Mouse (Mus musculus) adipose tissue, adult 10 weeks (tissue): ENCODE results near the gene Tcl1b4. TPM values are rescaled to one million over a fixed set of nuclear protein-coding genes. Genes with fewer than 3 reads are reported as not detected.

Source experiments
- polyA plus RNA-seq: library from polyadenylated mRNA; stranded (reverse); fragments of 350-450 nt; fragmentation: Illumina TruSeq; extraction: RNeasy Lipid Tissue Mini Kit (QIAGEN cat#74804); gene quantifications from one replicate; pipeline ENCODE4 v1.2.3, GENCODE M21; 2014; ENCODE audit warnings: low read depth, low replicate concordance

Tcl1b4 gene
- polyA plus RNA-seq, result not detected

GRCm38 (mm10) chr12:105201657-105202056, at the start of gene Tcl1b4:
Tcl1b4 (plus strand) TSS chr12:105201957.

GRCm38 (mm10) chr12:105159390-105159789, 42.4 kb upstream of the Tcl1b4 start, which contains the start of gene Tcl1b1:
Tcl1b1 (plus strand) TSS chr12:105159690.

GRCm38 (mm10) chr12:105176044-105176443, 25.7 kb upstream of the Tcl1b4 start, which contains the start of gene Tcl1b5:
Tcl1b5 (plus strand) TSS chr12:105176344.

GRCm38 (mm10) chr12:105190743-105191142, 11.0 kb upstream of the Tcl1b4 start, which contains the start of gene Tcl1b3:
Tcl1b3 (plus strand) TSS chr12:105191043.

DNA sequence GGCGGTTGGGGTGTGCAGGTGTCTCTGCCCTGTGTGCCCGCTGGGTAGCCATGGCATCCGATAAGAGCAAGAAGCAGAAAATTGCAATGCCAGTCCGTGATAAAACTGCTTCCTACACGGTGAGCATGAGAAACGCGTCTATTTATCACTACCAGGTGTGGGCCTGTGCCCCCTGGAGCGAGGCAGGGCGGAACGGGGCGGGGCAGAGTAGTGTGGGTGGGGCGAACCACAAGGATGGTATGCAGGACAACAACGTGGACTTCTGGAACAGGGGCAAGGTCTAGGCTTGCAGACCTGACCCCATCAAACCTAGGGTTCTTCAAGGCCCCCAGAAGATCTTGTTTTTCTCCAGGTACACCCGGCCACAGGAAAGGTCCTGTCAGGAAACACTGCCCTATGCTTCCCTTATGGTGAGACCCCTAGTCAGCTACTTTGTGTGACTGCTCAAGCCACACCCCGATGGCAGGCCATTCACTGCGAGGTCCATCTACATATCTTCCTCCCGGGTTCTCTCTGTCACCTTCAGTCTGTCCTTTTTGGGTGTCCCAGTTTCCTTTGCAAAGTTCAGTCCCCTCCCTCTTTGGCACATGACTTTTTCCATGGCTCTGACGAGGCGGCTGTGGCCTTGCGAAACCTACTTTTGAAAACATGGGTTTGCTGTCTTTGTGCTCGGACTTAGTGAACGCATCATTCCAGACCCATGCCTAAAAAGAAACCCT, 21.0 kb downstream of the Tcl1b4 start, which contains the start of gene Tcl1:
Tcl1 (minus strand) TSS at position 193 of the 719 bp plus-strand sequence.

Other genes starting within 250 kb of the Tcl1b4 start
- 4.2 TPM for gene Syne3, start 192.1 kb upstream of the Tcl1b4 start, polyA plus RNA-seq
- gene Glrx5, start 169.3 kb upstream of the Tcl1b4 start, polyA plus RNA-seq, result 31.5 TPM
- not detected for gene Tcl1b2, start 55.9 kb upstream of the Tcl1b4 start, polyA plus RNA-seq
- gene Tcl1b1, start 42.3 kb upstream of the Tcl1b4 start, polyA plus RNA-seq, result not detected
- not detected for gene Tcl1b5, start 25.6 kb upstream of the Tcl1b4 start, polyA plus RNA-seq
- not detected for gene Tcl1b3, start 10.9 kb upstream of the Tcl1b4 start, polyA plus RNA-seq
- gene Tcl1, start 20.8 kb downstream of the Tcl1b4 start, polyA plus RNA-seq, result not detected
- not detected for gene Tunar, start 131.9 kb downstream of the Tcl1b4 start, polyA plus RNA-seq